Mouse (Mus musculus): ENCODE results near the gene Git1.

Gene Git1

DNA sequence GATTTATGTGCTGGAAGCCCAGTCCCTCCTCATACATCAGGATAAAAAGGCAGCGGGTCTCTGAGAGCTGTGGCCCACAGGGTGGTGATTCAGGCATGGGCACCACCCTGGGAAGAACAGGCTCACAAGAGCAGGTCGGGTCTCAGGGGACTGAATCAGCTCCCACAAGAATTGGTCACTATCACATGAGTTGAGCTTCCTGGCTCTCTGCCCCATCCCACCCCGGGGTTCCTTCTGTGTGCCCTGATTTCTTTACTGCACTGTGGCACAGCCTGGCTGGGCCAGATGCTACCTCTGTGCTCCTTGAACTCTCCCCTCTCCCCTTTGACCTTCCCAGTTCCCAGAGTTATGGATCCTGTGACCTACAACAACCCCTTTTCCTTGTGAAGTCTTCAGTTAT lies 10.3 kb upstream of the Git1 start:
- no peak for DNase-seq (ENCODE audit: low spot score in 2 of 2)

DNA sequence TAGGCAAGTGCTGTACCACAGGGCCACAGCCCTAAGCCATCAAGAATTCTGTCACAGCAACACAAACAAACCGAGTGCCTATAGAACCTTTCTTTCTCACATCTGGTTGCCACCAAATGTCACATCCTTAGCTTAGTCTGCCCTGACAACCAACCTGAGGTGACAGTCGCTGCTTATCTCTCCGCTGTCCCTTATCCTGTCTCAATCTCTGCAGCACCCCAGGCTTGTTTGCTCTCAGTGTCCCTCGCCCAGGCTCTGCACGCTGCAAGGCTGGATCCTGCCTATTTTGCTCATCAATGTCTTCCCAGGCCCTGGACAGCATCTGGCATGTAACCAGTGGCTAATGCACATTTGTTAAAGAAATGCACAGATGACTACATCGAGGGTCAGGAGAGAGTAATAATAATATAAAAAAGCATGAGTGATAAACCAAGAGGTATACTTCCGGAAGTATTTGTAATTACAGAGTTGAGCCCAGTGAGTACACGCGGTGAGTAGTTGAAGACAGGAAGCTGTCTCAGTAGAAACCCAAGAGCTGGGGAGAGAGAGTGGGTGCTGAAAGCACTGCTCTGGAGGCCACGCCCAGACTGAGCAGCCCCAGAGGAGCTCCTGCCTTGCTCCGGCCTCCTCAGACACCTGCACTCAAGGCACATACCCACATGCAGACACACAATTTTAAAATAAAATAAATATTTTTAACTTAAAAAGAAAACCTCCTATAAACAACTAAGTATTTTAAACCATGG lies 9.7 kb upstream of the Git1 start:
- DNase-seq (ENCODE audit: low spot score in 2 of 2): no peak

DNA sequence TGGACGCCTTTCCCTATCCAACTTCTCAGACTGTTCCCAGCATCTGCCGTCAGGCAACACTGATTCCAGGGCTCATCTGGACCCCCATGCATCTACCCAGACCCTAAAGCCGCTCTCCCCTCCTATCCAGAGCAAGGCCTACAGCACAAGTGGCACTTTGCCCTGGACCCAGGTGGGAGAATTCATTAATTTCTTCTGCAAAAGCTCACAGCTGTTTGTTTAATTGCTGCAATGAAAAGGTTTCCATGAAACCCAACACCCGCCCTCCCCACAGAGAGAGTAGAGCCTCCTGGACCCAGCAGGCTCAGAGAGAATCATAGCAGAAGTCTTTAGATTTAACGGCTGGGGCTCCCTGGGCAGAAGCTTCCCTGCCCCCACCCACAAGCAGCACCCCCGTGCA lies 8.1 kb upstream of the Git1 start:
- DNase-seq (ENCODE audit: low spot score in 2 of 2): no peak

DNA sequence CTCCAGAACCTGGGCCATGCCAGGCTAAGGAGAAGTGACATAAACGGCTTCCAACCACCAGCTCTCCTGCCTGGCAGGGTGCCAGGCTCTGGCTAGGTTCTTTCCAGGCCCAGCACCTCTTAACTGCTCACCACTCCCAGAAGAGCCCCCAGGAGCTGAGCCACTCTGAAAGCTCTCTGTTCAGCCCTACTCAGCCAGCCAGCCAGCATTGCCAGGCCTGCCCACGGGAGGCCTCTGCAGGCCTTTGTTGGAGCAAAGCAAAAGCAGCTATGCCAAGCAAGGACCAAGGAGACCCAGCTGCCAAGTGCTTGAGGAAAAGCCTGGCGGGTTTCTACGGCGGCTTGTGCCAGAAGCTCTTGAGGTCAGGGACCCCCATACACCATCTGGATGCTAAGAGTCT lies 6.6 kb upstream of the Git1 start:
- DNase-seq (ENCODE audit: low spot score in 2 of 2): no peak

DNA sequence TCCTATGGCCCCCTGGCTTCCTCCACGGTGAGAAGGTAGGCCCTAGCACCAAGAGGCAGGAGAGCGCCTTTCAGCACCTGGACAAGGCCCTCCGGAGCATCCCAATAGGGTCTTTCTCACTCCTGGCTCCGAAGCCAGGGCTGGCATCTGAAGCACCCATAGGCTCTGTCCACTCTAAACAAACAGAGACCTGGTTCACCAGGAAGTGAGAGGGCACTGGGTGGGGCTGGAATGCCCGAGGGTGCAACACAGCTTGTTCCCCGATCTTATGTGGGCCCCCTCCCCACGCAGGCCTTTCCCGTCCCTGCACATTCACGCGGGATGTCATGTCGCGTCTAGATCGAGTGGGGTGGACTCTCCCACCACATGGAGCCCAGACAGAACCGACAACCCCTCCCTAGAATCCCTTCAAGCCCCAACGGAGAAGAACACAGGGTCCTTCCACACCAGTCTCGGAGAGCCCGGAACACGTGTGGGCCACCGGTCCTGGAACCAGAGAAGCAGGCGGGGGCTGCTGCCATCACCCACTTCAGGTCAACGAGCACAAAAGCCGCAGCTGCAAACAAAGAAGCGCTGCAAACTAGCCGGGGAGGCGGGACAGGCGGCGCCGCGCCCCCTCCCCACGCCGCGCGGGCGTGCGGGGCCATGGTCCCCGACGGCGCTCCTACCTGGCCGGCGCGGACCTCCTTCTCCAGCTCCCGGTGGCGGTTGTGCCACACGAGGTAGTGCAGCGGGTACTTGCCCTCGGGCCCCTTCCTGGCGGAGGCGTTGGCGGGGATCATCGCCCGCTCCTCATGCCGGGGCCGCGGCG lies 4.4 kb upstream of the Git1 start:
- DNase-seq (ENCODE audit: low spot score in 2 of 2): no peak

DNA sequence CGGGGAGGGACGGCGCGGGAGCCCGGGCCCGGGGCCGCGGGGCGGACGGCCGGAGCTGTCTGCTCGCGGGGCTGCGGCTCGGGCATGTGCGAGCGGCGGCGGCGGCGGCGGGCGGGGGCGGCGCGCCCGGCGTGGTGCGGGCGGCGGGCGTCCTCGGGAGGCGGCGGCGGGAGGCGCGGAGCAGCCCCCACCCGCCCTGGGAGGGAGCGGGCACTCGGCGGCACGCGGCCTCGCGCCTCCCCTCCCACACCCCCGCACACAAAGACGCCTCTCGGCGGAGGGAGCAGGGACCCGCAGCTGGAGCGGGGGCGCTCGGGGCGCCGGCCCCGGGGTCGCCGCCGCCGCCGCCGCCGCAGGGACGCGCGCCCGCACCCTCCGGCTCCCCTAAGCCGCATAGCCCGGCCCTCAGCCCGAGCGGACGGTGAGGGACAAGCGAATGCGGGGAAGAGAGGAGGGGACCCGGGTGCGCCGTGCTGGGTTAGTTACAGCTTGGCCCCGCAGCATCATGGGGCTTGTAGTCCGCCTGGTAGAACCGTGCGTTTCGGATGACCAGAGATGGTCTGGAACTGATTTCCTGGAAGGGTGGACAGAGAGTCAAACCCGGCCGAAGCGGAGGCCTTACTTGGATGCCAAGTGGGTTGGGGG lies 3.6 kb upstream of the Git1 start, which contains the start of gene Ankrd13b:
Gene Ankrd13b (minus strand): TSS at position 88 of the 645 bp plus-strand sequence.
- peak; percentile 63 to 71 for DNase-seq (ENCODE audit: low spot score in 2 of 2)

DNA sequence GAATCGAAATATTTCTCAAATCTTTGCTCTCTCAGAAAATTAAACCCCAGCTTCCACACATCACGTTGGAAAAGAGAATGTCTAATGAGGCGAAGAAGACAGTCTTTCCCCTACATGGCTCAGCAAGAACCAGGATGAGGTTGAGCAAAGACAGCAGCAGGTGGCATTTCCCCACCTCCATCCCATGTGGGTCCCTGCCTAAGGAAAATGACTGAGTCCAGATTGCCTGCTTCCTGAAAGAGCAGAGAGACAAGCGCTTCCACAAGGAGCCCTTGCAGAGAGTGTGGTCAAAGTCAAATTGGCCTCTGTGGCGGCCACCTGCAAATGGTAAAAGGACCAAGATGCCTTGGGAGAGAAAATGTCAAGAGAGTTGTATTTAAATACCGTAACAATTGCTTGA lies 2.9 kb upstream of the Git1 start:
- no peak for DNase-seq (ENCODE audit: low spot score in 2 of 2)

DNA sequence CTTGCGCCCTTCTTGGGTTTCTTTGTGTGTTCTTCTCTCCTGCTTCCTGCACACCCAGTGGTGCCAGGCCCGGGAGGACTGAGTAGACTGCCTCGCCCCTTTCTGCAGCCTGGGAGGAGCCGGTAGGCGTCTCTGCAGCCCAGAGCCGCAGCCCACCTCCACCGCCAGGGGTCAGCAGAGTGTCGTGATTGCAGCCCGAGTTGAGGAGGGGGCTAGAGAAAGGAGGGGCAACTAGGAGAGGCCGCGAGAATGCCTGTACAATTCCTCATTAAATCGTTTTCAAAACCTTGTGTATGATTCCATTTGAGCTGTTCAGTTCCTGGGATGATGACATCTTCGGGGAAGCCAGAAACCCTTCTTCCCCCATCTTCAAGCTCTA lies 2.2 kb upstream of the Git1 start:
- DNase-seq (ENCODE audit: low spot score in 2 of 2): peak; percentile 77 to 87

DNA sequence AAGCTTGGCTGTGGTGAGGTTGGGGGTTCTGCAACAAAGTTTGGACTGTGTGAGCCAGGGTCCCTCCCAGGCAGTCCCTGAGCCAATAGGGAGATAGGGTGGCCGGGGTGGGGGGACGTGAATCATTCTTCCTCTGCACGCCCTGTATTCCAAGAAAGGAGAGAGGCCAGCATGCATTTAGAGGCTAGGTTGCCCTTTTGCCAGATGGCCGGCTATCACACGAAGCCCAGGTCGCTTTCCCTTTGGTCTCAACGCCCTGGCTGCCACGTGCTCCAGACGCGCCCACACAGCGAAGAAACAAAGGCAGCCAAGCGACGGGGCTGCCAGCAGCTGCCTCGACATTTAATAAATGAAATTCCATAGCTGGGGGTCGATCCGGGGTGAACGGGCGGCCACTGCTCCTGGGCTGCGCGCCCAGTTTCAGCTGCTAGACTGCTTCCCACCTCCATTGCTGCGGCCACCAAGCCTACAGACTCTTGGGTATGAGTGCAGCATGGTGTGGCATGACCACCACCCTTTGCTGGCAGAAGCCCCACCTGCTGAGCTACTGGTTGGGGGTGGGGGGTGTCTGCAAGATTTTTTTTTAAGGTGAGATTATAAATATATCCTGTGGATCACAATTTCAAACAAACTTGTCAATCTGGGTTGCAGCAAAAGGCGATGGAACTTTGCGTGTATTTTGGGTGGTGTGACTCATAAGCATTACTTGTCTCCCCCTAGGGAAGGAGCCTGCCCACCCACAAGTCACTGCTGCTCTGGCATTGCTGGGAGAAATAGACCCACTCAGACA lies 1.7 kb upstream of the Git1 start:
- DNase-seq (ENCODE audit: low spot score in 2 of 2): peak; percentile 61 to 63

DNA sequence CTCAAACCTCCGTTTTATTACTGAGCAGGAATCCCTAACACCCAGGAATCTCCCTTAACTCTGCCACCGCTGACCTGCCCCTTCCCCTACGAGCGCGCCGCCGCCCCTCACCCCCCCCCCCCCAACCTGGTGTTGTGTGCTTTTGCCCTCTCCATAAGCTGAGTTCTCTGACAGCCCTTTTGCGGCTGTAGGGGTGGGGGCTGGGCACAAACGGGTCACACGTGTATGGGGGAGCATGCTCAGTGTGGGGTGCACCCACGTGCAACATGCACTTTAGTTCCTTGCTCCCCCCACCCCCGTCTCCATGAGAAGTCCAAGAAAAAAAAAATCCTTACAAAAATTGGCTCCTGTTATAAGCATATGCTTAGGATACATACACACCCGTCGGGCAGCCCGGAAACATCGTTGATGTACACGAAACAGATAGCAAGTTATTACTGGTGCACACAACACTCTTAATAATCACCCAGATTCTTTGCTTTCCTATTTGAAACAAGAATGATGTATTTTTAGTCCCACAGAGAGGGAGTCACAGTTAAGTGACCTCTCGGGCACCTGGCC lies 971 bp upstream of the Git1 start:
- DNase-seq (ENCODE audit: low spot score in 2 of 2): no peak

DNA sequence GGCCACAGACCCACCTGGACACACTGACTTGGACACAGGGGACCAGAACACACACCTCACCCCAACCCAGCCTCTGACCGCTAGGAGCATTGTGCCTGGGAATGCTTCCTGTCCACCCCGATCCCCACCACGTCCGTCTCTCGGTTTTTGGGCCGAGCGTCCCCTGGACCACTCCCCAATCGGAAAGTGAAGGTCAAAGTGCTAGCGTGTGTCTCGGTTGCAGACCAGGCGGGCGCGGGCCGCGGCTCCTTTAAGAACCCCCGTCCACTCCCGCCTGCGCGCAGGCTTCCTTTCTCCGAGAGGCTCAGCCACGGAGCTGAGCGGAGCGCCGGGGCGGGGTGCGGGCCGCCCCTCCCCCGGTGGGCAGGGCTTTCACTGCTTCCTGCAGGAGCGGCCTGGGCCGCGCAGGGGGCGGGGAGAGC lies 440 bp upstream of the Git1 start:
- peak; percentile 93 to 94 for DNase-seq (ENCODE audit: low spot score in 2 of 2)

DNA sequence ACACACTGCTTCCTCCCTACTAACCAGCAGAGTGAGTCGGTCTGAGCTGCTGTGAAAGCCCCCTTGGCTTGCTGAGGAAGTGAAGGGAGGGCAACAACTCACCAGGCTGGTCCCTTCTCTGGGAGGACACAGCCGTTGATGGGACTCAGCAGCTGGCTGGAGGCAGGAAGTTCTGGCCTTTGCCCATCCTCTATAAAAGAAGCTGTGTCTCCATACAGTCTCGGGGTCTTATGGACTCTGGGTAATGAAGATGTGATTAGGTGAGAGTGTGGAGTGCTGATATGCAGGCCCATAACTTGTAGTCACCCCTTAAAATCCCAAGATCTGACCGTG lies 948 bp downstream of the Git1 start:
- DNase-seq (ENCODE audit: low spot score in 2 of 2): no peak

DNA sequence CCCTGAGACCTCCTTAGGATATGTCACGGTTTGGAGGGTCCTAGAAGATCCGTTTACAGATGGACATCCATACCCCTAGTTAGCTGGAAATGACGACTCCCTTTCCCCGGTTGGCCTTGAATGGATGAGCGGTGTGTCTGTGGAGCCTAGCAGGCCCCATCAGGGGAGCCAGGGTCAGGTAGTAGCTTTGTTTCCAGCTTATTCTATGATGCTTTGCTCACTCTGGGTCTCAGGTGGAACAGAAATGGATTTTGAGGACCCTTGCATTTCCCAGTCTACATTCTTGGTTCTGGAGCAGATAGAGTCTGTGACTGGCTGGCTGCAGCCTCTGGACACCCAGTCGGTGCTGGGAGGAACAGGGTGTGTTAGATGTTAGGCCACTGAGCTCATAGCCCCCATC lies 1.4 kb downstream of the Git1 start:
- no peak for DNase-seq (ENCODE audit: low spot score in 2 of 2)

DNA sequence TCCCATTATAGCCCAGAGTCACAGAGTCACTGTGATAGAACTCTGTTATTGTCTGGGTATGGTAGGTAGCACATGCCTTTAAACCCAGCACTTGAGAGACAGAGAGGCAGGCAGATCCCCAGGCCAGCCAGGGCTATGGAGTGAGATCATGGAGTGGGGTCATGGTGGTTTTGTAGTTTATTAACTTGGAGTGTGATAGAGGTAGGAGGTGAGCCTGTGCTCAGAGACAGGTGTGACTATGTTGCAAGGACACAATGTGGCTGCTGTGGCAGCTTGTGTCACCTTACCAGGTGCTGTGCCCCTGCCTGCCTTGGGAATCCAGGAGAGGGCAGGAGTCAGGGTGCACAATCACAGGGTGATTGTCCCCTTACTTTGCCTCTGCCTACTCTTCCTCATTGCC lies 2.1 kb downstream of the Git1 start:
- no peak for DNase-seq (ENCODE audit: low spot score in 2 of 2)

DNA sequence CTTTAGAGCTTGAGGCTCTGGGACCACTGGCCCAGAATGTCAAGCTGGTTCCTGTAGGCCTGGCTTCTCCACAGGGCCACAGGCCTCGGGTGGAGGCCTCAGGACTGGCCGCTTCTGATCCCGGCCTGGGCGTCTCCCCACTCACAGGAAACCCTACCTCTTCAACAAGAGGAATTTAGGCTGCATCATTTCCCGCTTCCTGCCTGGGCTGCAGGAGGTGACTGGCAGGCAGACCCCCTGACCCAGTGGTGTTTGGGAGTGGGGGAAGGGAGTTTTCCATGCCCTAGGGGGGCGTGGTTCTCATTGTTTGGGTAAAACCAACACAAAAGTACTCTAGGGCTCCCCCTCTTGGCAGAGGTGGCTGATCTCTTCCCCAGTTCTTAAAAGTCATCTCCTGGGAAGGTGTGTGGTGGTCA lies 4.0 kb downstream of the Git1 start:
- DNase-seq (ENCODE audit: low spot score in 2 of 2): peak in 1 of 2 experiments; percentile 65

DNA sequence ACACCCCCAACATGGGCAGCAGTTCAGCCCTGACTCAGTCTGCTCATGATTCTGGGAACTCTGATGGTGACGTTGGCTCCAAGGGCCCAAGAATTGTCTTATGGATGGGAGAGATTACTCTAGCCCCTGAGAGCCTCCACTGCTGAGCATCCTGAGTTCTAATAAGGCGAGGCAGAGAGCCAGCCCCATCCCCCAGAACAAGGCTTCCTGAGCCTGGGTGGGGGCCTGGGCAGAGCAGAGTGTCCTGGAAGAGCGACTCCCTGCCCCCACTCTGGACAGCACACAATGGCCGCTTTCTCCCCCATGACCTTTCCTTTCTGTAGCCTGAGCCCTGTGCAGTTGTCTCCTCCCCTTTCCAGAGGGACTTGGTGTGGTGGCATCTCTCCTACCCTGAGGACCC lies 4.5 kb downstream of the Git1 start:
- DNase-seq (ENCODE audit: low spot score in 2 of 2): no peak

DNA sequence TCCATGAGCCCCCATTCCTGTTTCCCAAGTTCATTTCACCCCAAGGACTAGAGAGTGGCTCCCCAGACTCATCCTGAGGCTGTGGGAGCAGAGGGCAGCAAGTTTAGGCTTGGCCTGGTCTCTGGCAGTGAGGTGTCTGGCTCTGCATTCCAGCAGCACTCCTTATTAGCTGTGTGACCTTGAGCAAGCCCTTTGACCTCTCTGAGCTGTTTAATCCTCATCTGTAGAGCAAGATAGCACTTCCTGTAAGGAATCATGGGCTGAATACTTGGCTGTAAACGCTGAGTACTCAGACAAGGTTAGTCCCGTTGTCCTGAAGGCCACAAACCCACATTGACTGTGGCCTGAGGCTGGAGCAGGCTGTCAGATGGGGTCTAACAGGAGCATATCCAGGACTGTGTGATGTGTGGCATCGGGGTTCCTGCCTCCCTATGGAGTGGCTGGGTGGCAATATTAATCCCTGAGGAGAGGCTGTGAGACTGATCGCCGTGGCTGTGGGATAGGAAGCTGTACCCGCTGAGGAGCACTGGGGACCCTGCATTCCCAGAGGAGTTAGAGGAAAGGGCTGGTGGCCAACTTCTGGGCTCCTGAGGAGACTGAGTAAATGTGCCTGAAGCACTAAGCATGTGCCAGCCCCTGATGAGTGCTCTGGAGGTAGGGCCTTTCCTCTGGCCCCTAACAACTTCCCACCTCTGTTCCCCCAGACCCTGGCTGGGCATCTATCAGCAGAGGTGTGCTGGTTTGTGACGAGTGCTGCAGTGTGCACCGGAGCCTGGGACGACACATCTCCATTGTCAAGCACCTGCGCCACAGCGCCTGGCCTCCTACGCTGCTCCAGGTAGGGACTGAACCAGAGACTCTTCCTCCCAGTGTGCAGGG lies 5.1 kb downstream of the Git1 start:
- DNase-seq (ENCODE audit: low spot score in 2 of 2): no peak

DNA sequence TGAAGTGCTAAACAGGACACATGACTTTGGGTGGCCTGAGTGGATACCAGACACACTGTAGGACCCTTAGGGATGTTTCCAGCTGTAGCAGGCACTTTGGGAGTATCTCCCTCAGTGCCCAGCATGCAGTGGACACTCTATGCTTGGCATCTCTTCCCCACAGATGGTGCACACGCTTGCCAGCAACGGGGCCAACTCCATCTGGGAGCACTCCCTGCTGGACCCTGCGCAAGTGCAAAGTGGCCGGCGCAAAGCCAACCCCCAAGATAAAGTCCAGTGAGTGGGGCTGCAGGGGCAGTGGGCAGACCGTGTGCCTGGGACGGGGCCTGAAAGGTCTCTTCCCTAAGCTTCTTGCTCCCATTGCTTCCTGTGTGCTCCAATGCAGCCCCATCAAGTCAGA lies 6.0 kb downstream of the Git1 start:
- no peak for DNase-seq (ENCODE audit: low spot score in 2 of 2)

DNA sequence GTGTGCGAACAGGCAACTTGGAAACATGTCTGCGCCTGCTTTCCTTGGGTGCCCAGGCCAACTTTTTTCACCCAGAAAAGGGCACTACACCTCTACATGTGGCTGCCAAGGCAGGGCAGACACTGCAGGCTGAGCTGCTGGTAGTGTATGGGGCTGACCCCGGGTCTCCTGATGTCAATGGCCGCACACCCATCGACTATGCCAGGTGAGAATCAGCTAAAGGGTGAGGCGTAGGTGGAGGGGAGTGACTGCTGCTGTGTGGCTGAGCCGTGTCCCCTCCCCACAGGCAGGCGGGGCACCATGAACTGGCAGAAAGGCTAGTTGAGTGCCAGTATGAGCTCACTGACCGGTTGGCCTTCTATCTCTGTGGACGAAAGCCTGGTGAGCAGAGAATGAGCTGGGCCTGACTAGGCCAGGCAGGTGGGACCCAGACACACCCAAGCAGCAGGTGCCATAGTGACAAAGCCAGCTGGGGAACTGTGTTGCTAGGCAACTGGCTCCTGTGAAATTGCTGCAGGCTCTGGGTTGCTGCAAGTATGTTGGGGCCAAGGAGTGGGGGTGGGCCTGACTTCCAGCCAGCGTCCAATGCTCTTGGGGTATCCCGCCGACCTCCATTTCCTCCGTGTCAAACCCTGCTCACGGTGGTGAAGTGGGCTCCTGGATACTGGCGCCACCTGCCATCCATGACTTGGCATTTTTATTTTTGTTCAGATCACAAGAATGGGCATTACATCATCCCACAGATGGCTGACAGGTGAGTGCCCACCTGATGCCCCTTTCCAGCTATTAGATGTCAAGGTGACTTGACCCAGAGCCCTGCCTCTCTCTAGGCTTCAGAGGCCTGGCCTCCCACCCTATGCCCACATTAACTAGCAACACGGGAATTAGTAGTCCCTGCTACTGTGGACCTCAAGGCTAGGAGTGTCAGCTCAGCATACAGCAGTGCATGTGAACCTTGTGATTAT lies 7.3 kb downstream of the Git1 start:
- DNase-seq (ENCODE audit: low spot score in 2 of 2): no peak

DNA sequence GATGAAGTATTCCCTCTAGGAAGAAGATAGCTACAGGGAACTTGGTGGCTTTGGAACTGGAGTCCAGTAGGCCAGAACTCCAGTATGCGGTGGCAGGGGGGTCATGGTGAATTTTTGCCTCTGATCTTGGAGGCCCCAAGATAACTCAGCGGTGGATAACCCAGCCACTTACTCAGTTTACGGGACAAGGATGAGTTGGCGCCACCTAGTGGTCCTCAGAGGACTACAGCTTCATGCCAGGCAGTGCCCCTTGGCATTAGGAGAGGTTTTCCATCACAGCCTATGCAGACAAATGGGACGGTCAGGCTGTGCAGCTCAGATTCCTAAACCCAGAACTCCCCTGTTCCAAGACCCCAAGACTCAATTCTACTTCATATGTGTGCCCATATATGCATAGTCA lies 8.0 kb downstream of the Git1 start:
- peak in 1 of 2 experiments; percentile 70 for DNase-seq (ENCODE audit: low spot score in 2 of 2)
